Mouse (Mus musculus) right cerebral cortex, postnatal 4 days (tissue): ENCODE measurements around the gene Ctf1.
"Not testable (repeated sequence)": the region's sequence is repeated elsewhere in the genome, so short reads cannot be mapped to it uniquely, and the experiment has no call there.

Experiments
- DNase-seq: peaks from one replicate; pipeline ENCODE4 v3.0.0-alpha.2; 2022

Ctf1 gene

GRCm38 (mm10) chr7:127693730-127694129 lies 18.8 kb upstream of the Ctf1 start:
- not testable (repeated sequence) for DNase-seq

GRCm38 (mm10) chr7:127698986-127699385 lies 13.6 kb upstream of the Ctf1 start:
- DNase-seq = no peak

- no peak for DNase-seq
Observed at GRCm38 (mm10) chr7:127700712-127701331, 11.7 kb upstream of the Ctf1 start.

DNA sequence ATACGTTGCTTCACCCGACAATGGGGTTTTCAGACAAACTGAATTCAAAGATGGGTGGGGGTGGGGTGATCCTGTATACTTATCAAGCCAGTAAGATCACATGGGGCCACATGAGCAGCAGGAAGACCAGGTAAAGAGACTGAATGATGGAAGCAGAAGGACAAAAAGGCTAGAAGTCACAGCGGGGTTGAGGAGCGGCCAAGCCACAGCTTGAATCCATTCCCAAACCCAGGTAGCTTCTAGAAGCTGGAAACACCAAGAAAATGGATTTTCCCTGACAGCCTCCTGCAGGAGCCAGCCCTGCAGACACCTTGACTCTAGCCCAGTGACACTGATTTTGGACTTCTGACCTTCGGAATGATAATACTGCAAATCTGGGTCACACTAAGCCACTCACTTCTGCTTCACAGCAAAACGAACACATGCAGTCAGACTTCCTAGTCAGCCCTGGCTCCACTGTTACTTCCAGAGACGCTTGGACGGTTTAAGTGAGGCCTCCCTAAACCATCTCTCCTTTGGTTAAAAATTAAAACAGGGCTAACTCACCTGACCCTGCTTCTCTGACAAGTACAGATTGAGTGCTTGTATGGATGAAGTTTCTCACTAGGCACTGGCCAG lies 8.9 kb upstream of the Ctf1 start:
- no peak for DNase-seq

DNA sequence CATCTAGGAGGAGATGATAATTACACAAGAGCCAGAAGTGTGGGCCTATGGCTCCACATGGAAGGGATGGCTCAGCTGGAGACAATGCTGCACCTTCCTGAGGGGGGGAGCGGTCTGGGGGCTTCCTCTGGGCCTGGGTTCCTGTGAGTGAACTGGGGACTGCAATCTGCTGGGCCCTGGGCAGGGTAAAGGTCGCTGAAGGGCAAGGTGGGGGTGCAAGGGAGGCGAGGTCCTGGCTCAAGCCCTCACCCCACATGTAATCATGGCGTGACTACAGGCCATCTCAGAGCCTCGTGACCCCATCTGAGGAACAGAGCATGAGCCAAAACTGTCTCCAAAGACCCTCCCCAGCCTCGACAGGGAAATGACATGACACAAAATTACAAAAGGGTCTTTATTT lies 7.9 kb upstream of the Ctf1 start:
- DNase-seq = no peak

GRCm38 (mm10) chr7:127705706-127706105 lies 6.8 kb upstream of the Ctf1 start:
- DNase-seq = no peak

DNA sequence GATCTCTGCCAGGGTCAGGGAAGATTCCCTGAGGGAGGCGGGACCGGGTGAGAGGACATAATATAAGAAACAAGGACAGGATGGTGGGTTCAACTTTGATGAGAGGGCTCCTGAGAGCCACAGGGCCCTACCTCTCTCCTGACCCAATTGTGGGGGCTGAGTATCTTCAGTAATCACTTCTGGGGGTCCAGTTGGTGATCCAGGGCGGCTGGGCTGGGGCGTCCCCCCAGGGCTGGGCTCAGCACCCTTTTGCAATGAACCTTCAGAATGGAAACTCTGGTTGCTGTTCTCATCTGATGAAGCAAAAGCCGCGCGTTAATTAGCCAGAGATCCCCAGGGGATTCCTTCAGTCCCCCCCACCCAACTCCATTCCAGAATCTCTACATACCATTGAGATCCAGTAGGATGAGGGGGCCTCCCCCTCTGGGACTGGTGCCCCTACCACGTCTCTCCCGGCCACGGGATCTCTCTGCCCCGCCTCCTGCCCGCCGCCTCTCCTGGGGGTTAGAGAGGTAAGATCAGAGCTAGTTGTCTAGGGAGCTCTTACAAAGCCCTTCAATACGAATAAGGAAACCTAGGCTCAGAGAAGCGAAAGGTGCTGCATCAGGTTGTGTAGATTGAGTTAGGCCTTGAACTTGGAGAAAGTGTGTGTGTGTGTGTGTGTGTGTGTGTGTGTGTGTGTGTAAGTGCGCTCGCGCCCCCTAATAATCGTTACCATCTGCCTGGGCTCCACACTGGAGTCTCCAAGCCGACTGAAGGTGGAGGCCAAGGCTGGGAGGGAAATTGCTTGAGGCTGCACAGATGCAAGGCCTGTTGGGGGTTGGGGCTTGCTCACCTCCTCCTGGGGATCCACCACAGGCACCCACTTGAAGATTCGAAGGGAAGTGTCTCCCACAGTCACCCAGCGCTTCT lies 5.2 kb upstream of the Ctf1 start:
- no peak for DNase-seq

DNA sequence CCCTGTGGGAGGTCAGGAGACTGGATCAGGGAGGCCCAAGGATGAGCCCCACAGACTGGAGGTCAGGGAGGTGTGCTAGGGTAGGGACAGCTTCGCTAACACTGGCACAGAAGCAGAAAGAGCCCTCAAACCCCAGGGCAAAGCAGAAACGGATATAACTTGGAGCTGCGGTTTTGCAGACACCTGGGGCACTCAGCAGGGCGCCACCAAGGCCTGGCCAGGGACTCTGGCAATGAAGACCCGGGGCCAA lies 4.7 kb upstream of the Ctf1 start:
- no peak for DNase-seq

DNA sequence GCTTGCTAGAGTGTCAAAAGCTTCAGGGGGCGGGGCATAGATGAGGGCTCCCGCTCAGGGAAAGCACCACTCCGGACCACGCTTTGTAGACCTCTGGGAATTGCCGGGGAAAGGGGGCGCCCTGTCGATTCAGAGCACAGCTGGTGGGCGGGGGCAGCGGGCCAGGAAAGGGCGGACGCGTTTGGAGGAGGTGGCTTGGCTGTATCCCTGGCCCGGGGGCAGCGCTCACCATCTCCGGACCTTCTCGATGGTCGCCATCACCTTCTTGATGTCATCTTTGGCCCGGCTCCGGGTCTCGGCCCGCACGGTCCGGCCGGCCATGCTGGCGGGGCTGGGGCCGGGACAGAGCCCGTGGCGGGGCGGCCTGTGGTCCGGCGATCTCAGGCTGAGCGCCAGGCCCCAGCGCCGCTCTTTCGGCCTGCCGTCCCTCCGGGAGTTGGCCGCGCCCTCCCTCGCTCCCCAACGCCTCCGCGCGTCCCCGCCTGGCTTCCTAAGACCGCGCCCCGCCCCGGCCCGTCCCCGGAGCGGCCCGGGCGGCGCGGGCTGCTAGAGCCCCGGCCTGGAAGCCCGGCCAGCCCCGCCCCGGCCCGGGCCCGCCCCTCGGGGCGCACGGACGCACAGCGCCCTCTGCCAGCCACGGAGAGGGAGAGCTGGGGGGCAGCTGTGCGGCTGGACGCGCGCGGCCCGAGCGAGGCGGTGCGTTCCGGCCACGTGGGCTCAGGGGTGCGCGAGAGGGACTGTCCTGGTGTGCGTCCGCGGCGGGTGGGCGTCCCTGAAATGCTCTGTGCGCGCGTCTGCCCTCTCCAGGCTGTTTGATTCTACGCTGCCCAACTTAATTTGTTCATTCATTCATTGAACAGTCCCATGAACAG lies 4.1 kb upstream of the Ctf1 start, which contains the start of gene Bcl7c:
Gene Bcl7c, minus strand, starts transcription at position 727 of the 872 bp plus-strand sequence.
- peak; percentile 89 for DNase-seq

DNA sequence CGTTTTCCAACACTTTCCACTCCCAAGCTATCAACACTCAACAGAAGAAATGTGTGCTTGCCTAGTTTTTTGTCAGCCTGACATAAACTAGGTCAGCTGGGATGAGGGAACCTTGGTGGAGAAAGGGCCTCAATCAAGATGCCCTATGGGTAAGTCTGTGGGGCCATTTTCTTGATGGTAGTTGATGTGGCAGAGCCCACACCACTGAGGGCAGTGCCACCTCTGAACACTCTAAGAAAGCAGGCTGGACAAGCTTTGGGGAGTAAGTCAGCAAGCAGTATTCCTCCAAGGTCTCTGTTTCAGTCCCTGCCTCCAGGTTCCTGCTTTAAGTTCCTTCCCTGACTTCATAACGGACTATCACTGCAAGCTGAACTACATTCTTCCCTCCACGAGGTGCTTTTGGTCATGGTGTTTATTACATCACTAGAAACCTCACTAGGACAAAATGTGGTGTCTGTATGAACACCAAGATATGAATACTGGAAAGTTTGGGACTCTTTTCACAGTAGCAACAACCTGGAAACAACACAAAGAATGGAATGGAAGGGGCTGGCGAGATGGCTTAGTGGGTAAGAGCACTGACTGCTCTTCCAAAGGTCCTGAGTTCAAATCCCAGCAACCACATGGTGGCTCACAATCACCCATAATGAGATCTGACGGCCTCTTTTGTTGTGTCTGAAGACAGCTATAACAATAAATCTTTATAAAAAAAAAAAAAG lies 3.1 kb upstream of the Ctf1 start:
- no peak for DNase-seq

DNA sequence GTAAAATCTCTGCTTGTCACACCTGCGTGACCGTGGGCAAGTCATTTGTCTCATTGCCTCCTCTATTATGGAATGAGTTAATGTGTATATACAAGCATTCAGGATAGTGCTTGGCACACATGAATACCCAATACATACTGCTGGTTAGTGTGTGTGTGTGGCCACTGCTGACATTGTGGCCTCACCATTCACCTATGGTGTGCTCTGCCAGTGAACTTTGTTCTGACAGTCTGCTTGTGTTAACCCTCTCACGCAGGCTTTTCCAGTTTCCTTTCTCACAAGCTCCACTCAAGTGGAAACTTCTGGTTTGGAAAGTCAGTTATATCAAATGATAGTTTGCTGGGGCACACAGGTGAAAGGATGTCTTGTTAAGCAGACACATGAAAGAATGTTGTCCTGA lies 1.5 kb upstream of the Ctf1 start:
- no peak for DNase-seq

DNA sequence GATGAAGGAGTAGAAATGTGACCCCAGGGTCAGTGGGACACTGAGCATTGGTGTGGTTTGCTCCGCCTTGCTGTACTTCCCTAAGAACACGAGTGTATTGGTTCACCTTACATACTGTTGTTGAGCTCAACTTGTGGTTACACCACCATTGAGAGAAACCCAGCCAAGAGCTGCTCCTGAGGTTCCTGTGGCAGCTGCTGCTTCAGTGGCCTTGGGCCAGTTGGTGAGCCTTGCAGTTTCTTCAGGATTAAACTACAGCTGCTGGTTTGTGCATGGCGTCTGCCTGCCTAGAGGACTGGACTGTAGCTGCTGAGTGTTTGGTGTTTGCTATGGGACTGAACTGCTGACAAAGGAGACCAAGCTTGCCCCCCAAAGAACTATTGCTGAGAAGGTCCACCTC lies 1.1 kb upstream of the Ctf1 start:
- no peak for DNase-seq

GRCm38 (mm10) chr7:127714816-127715215 lies 2.3 kb downstream of the Ctf1 start:
- DNase-seq = no peak

DNA sequence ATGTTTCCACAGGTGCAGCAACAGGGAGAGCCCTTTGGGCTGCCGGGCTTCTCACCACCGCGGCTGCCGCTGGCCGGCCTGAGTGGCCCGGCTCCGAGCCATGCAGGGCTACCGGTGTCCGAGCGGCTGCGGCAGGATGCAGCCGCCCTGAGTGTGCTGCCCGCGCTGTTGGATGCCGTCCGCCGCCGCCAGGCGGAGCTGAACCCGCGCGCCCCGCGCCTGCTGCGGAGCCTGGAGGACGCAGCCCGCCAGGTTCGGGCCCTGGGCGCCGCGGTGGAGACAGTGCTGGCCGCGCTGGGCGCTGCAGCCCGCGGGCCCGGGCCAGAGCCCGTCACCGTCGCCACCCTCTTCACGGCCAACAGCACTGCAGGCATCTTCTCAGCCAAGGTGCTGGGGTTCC lies 4.5 kb downstream of the Ctf1 start:
- peak; percentile 65 for DNase-seq

DNA sequence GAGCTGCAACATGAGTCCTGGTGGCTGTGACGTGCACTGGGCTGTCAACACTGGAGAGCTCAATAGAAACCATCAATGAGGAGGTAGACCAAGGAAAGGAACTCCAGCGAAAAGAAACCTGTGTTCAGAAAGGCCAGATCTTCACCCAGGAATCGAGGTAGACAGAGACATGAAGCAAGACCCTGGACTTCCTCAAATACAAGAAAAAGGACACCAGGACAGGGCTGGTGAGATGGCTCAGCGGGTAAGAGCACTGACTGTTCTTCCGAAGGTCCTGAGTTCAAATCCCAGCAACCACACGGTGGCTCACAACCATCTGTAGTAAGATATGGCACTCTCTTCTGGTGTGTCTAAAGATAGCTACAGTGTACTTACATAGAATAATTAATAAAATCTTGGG lies 5.8 kb downstream of the Ctf1 start:
- DNase-seq = no peak

- no peak for DNase-seq
Observed at GRCm38 (mm10) chr7:127719258-127719657, 6.7 kb downstream of the Ctf1 start.

- DNase-seq = no peak
Observed at GRCm38 (mm10) chr7:127725490-127725889, 13.0 kb downstream of the Ctf1 start.

DNA sequence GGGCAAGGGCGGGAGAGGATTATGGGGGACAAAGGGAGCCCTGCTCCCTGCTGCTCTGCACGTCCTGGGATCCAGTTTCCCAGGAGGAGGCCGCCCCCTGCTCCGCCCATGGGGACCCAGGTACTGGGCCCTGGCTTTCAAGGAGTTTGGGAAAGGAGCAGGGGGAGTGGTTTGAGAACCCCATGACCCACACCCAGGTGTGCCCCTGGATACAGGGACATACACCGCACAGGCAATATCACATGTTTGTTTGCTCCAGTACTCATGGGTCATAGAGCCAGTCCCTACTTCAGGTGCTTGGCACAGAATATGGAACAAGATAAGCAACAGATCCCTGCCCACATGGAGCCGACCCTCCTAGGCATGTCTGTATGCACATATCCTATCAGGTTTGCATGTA lies 13.4 kb downstream of the Ctf1 start:
- DNase-seq = no peak

DNA sequence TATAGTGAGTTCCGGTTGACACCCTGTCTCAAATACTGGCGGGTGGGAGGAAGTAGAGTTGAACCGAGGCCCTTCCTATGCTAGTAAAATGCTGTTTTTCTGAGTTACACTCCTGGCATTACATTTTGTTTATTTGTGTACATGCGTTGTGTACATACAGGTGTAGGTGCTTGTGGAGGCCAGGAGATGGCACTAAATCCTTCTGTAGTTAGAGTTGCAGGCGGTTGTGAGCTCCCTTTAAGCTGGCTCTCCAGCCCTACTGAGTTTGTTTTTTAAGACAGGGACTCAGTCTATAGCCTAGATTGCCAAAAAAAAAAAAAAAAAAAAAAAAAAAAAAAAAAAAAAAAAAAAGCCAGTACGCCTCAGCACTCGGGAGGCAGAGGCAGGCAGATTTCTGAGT lies 15.4 kb downstream of the Ctf1 start:
- DNase-seq = no peak

- no peak for DNase-seq
Observed at GRCm38 (mm10) chr7:127730170-127730569, 17.6 kb downstream of the Ctf1 start.

- DNase-seq = not testable (repeated sequence)
Observed at GRCm38 (mm10) chr7:127732066-127732465, 19.5 kb downstream of the Ctf1 start, which contains the start of gene Ctf2. Gene Ctf2, minus strand, starts transcription at chr7:127732166.

GRCm38 (mm10) chr7:127744366-127745045 lies 32.0 kb downstream of the Ctf1 start, which contains the start of gene Fbxl19:
Gene Fbxl19, plus strand, starts transcription at chr7:127744543.
- DNase-seq = peak; percentile 83
